Mouse (Mus musculus): ENCODE measurements at regions not wholly inside any gene's neighbourhood (a gene's known extent, or its start where the extent isn't known, plus 50 kb on each side); places are given as distances from the start of the nearest gene placed in this dataset.

GRCm38 (mm10) chr8:92506436-92506835 is 149.0 kb downstream of the Irx5 start:
- TF ChIP-seq GATA1 (IDR thresholded peaks at IDR 0.05; ENCODE audit: borderline replicate concordance, low read length) (no peak), FLI1 (IDR thresholded peaks at IDR 0.05; ENCODE audit: low read length) (no peak)

Measured in megakaryocyte, embryonic 14.5 days (primary cell).